Mouse (Mus musculus): ENCODE results near the gene Lmx1b.

- TF ChIP-seq POLR2A (IDR thresholded peaks at IDR 0.05; ENCODE audit: insufficient read length, low read depth) (no peak), TCF3 (IDR thresholded peaks at IDR 0.05; ENCODE audit: insufficient read length, low read depth) (no peak), USF1 (IDR thresholded peaks at IDR 0.05; ENCODE audit: low read depth) (no peak), MAX (IDR thresholded peaks at IDR 0.05; ENCODE audit: low read depth) (no peak), CEBPB (IDR thresholded peaks at IDR 0.05; ENCODE audit: insufficient read depth, poor library complexity, severe bottlenecking) (no peak), E2F4 (IDR thresholded peaks at IDR 0.05; ENCODE audit: insufficient read depth) (no peak), MYOD1 (IDR thresholded peaks at IDR 0.05; ENCODE audit: control insufficient read depth in 1 of 3, insufficient read length in 2 of 3, low read depth in 2 of 3) (no peak), POLR2AphosphoS2 (IDR thresholded peaks at IDR 0.05; ENCODE audit: insufficient read length, low read depth) (no peak), TCF12 (IDR thresholded peaks at IDR 0.05; ENCODE audit: insufficient read depth, poor library complexity, severe bottlenecking) (no peak), MYOG (IDR thresholded peaks at IDR 0.05; ENCODE audit: control insufficient read depth in 1 of 3, insufficient read depth in 1 of 3, insufficient read length in 2 of 3, low read depth in 2 of 3) (no peak), REST (IDR thresholded peaks at IDR 0.05; ENCODE audit: insufficient read depth, insufficient read length) (no peak), SRF (IDR thresholded peaks at IDR 0.05; ENCODE audit: control insufficient read depth, insufficient read length, low read depth) (no peak)
Observed at GRCm38 (mm10) chr2:33649371-33649770, 9.1 kb upstream of the Lmx1b start.

All from myocyte (in vitro differentiated cells).